Mouse (Mus musculus): ENCODE data around the gene Wdr49. TPM values are rescaled to one million over a fixed set of nuclear protein-coding genes. Genes with fewer than 3 reads are reported as not detected.
"Not testable (repeated sequence)": the region's sequence is repeated elsewhere in the genome, so short reads cannot be mapped to it uniquely, and the experiment has no call there.

Gene Wdr49
- total RNA-seq, 2 experiments from 2014 or later: 0.14 to 0.56 TPM

GRCm38 (mm10) chr3:75308228-75308627 is 173.7 kb downstream of the Wdr49 start:
- intact Hi-C loops (cut with DNase I): no loop called here
- DNase-seq (ENCODE audit: extremely low spot score in 1 of 2, low spot score in 2 of 2): no peak

- intact Hi-C loops (cut with DNase I): no loop called here
- no peak for DNase-seq (ENCODE audit: extremely low spot score in 1 of 2, low spot score in 2 of 2)
Measured at GRCm38 (mm10) chr3:75305584-75305983, 176.4 kb downstream of the Wdr49 start.

GRCm38 (mm10) chr3:75304621-75305020 is 177.3 kb downstream of the Wdr49 start:
- DNase-seq (ENCODE audit: extremely low spot score in 1 of 2, low spot score in 2 of 2): no peak
- intact Hi-C loops (cut with DNase I): no loop called here

GRCm38 (mm10) chr3:75301072-75301471 is 180.9 kb downstream of the Wdr49 start:
- DNase-seq (ENCODE audit: extremely low spot score in 1 of 2, low spot score in 2 of 2): no peak
- intact Hi-C loops (cut with DNase I): no loop called here

GRCm38 (mm10) chr3:75299464-75299863 is 182.5 kb downstream of the Wdr49 start:
- DNase-seq (ENCODE audit: extremely low spot score in 1 of 2, low spot score in 2 of 2); intact Hi-C loops (cut with DNase I): not testable (repeated sequence)

- intact Hi-C loops (cut with DNase I): no loop called here
- DNase-seq (ENCODE audit: extremely low spot score in 1 of 2, low spot score in 2 of 2): peak in 1 of 2 experiments; percentile 7
Measured at GRCm38 (mm10) chr3:75297758-75298111, 184.2 kb downstream of the Wdr49 start.

- peak in 1 of 2 experiments; percentile 11 for DNase-seq (ENCODE audit: extremely low spot score in 1 of 2, low spot score in 2 of 2)
- intact Hi-C loops (cut with DNase I): no loop called here
Measured at GRCm38 (mm10) chr3:75297026-75297757, 184.8 kb downstream of the Wdr49 start.

GRCm38 (mm10) chr3:75293243-75293642 is 188.7 kb downstream of the Wdr49 start:
- intact Hi-C loops (cut with DNase I): no loop called here
- no peak for DNase-seq (ENCODE audit: extremely low spot score in 1 of 2, low spot score in 2 of 2)

- intact Hi-C loops (cut with DNase I): no loop called here
- no peak for DNase-seq (ENCODE audit: extremely low spot score in 1 of 2, low spot score in 2 of 2)
Measured at GRCm38 (mm10) chr3:75277455-75277854, 204.5 kb downstream of the Wdr49 start.

- intact Hi-C loops (cut with DNase I): no loop called here
- DNase-seq (ENCODE audit: extremely low spot score in 1 of 2, low spot score in 2 of 2): no peak
Measured at GRCm38 (mm10) chr3:75276522-75276921, 205.4 kb downstream of the Wdr49 start.

- DNase-seq (ENCODE audit: extremely low spot score in 1 of 2, low spot score in 2 of 2): no peak
- intact Hi-C loops (cut with DNase I): no loop called here
Measured at GRCm38 (mm10) chr3:75275127-75275526, 206.8 kb downstream of the Wdr49 start.

- DNase-seq (ENCODE audit: extremely low spot score in 1 of 2, low spot score in 2 of 2): no peak
- intact Hi-C loops (cut with DNase I): no loop called here
Measured at GRCm38 (mm10) chr3:75269978-75270377, 212.0 kb downstream of the Wdr49 start, which contains the start of gene Serpini2. Gene Serpini2, minus strand, starts transcription at chr3:75270078.

GRCm38 (mm10) chr3:75259356-75259755 is 222.6 kb downstream of the Wdr49 start:
- DNase-seq (ENCODE audit: extremely low spot score in 1 of 2, low spot score in 2 of 2): peak in 1 of 2 experiments; percentile 13
- intact Hi-C loops (cut with DNase I): no loop called here

Other genes with a start within 250 kb of the Wdr49 start
- gene Serpini2, start 212.1 kb downstream of the Wdr49 start, total RNA-seq (2021): not detected
- 10 to 100 TPM; 64.6 to 74.9 TPM for gene Pdcd10, start 74.7 kb upstream of the Wdr49 start, total RNA-seq (2021)
- gene Serpini1, start 75.4 kb upstream of the Wdr49 start, total RNA-seq (2021): 100 to 1,000 TPM; 139 to 153 TPM

All from left cerebral cortex, postnatal 10 days (tissue).